Mouse (Mus musculus) CH12.LX (cell line): ENCODE measurements at regions not wholly inside any gene's neighbourhood (a gene's known extent, or its start where the extent isn't known, plus 50 kb on each side); places are given as distances from the start of the nearest gene placed in this dataset.

ENCODE experiments used
- DNase-seq: peaks from one replicate; pipeline ENCODE4 v3.0.0-alpha.2; 2013; ENCODE audit errors: extremely low read depth
- H3K27ac ChIP-seq: 2 replicates; pipeline ENCODE4 v1.5.1; 2012; ENCODE audit warnings: low read depth, mild to moderate bottlenecking, control low read depth, moderate library complexity; ENCODE audit not compliant: insufficient read depth
- H3K27me3 ChIP-seq: replicated peaks from 2 replicates; pipeline ENCODE3; 2012; ENCODE audit warnings: inconsistent platforms
- H3K36me3 ChIP-seq, 2 experiments: replicated peaks in 1 of 2; 2 replicates each; pipeline versions ENCODE3 to v1.6.1; 2012; ENCODE audit warnings: inconsistent platforms in 1 of 2, low read length in 1 of 2, mild to moderate bottlenecking in 1 of 2, mixed read lengths in 1 of 2, moderate library complexity in 1 of 2; ENCODE audit not compliant: control insufficient read depth in 1 of 2, insufficient read depth in 1 of 2
- H3K4me1 ChIP-seq, 2 experiments: 2 replicates each; pipeline ENCODE4 v1.6.1; 2012; ENCODE audit warnings: inconsistent platforms in 1 of 2, moderate library complexity in 1 of 2; ENCODE audit not compliant: insufficient read depth in 2 of 2, control insufficient read depth in 1 of 2
- H3K4me2 ChIP-seq: 2 replicates; pipeline ENCODE4 v1.6.1; 2012; ENCODE audit warnings: low read depth, mild to moderate bottlenecking, control low read depth; ENCODE audit not compliant: poor library complexity, insufficient read depth, severe bottlenecking
- H3K4me3 ChIP-seq, 3 experiments: fragments of 150-350 bp in 1 of 3; sonication (generic) in 1 of 3; replicated peaks in 1 of 3; 2 replicates each; pipeline versions ENCODE3 to v1.5.1; 2011 to 2012; ENCODE audit warnings: low read depth in 2 of 3, low read length in 2 of 3, mild to moderate bottlenecking in 2 of 3, moderate library complexity in 2 of 3, control low read depth in 1 of 3, improper control_type of control experiment in 1 of 3, inconsistent platforms in 1 of 3, mixed read lengths in 1 of 3; ENCODE audit not compliant: poor library complexity in 1 of 3
- H3K79me2 ChIP-seq: replicated peaks from 2 replicates; pipeline ENCODE4 v1.6.1; 2012; ENCODE audit warnings: mild to moderate bottlenecking, moderate library complexity; ENCODE audit not compliant: control insufficient read depth, poor library complexity, insufficient read depth, severe bottlenecking; ENCODE audit errors: extremely low read depth
- H3K9ac ChIP-seq: 2 replicates; pipeline ENCODE4 v1.6.1; 2012; ENCODE audit warnings: low read depth, mild to moderate bottlenecking, control low read depth, moderate library complexity; ENCODE audit not compliant: insufficient read depth
- H3K9me3 ChIP-seq: replicated peaks from 2 replicates; pipeline ENCODE3; 2012; ENCODE audit warnings: low read length, inconsistent platforms, mixed read lengths
- BHLHE40 ChIP-seq: IDR thresholded peaks from 2 replicates; pipeline ENCODE4 v1.6.1; 2011; ENCODE audit warnings: mild to moderate bottlenecking, low read depth, low read length, improper control_type of control experiment
- CHD1 ChIP-seq: IDR thresholded peaks from 2 replicates; pipeline ENCODE4 v1.6.1; 2012; ENCODE audit warnings: low read depth, low read length, improper control_type of control experiment, inconsistent platforms
- CHD2 ChIP-seq: IDR thresholded peaks from 2 replicates; pipeline ENCODE4 v1.6.1; 2011; ENCODE audit warnings: low read length, improper control_type of control experiment
- CTCF ChIP-seq, 2 experiments: IDR thresholded peaks in 1 of 2; conservative IDR thresholded peaks in 1 of 2; 2 replicates each; pipeline ENCODE4 v1.5.1; 2011 to 2012; ENCODE audit warnings: low read depth in 2 of 2, low read length in 2 of 2, improper control_type of control experiment in 1 of 2, inconsistent platforms in 1 of 2, mild to moderate bottlenecking in 1 of 2, moderate library complexity in 1 of 2
- E2F4 ChIP-seq: IDR thresholded peaks from 2 replicates; pipeline ENCODE4 v1.6.1; 2011; ENCODE audit warnings: low read depth, low read length, improper control_type of control experiment; ENCODE audit not compliant: insufficient replicate concordance
- ELF1 ChIP-seq: IDR thresholded peaks from 2 replicates; pipeline ENCODE4 v1.6.1; 2014; ENCODE audit warnings: low read depth, mild to moderate bottlenecking, inconsistent platforms, low read length, improper control_type of control experiment
- EP300 ChIP-seq: IDR thresholded peaks from 2 replicates; pipeline ENCODE4 v1.6.1; 2011; ENCODE audit warnings: low read length, improper control_type of control experiment
- ETS1 ChIP-seq: conservative IDR thresholded peaks from 2 replicates; pipeline ENCODE4 v1.6.1; 2012; ENCODE audit warnings: low read depth, mild to moderate bottlenecking, inconsistent platforms, low read length, improper control_type of control experiment, moderate library complexity
- GABPA ChIP-seq: IDR thresholded peaks from 2 replicates; pipeline ENCODE4 v1.6.1; 2012; ENCODE audit warnings: low read depth, low read length, improper control_type of control experiment, inconsistent platforms; ENCODE audit not compliant: insufficient replicate concordance
- HCFC1 ChIP-seq: IDR thresholded peaks from 2 replicates; pipeline ENCODE4 v1.6.1; 2012; ENCODE audit warnings: low read depth, mild to moderate bottlenecking, inconsistent platforms, low read length, improper control_type of control experiment
- IRF4 ChIP-seq: IDR thresholded peaks from 2 replicates; pipeline ENCODE4 v1.6.1; 2014; ENCODE audit warnings: low read depth, mild to moderate bottlenecking, inconsistent platforms, low read length, improper control_type of control experiment
- JUN ChIP-seq: IDR thresholded peaks from 2 replicates; pipeline ENCODE4 v1.6.1; 2011; ENCODE audit warnings: low read depth, mild to moderate bottlenecking, low read length, improper control_type of control experiment, moderate library complexity; ENCODE audit not compliant: insufficient read depth
- JUND ChIP-seq: conservative IDR thresholded peaks from 2 replicates; pipeline ENCODE4 v1.6.1; 2011; ENCODE audit warnings: low read depth, low read length, improper control_type of control experiment
- KAT2A ChIP-seq: IDR thresholded peaks from 2 replicates; pipeline ENCODE4 v1.6.1; 2012; ENCODE audit warnings: low read length, improper control_type of control experiment, inconsistent platforms; ENCODE audit not compliant: insufficient replicate concordance
- MAFK ChIP-seq: IDR thresholded peaks from 2 replicates; pipeline ENCODE4 v1.6.1; 2011; ENCODE audit warnings: low read length, improper control_type of control experiment; ENCODE audit not compliant: insufficient replicate concordance
- MAX ChIP-seq: IDR thresholded peaks from 2 replicates; pipeline ENCODE4 v1.6.1; 2011; ENCODE audit warnings: low read length, improper control_type of control experiment
- MAZ ChIP-seq: IDR thresholded peaks from 2 replicates; pipeline ENCODE4 v1.6.1; 2012; ENCODE audit warnings: low read depth, mild to moderate bottlenecking, inconsistent platforms, low read length, improper control_type of control experiment, moderate library complexity
- MEF2A ChIP-seq: IDR thresholded peaks from 2 replicates; pipeline ENCODE4 v1.6.1; 2014; ENCODE audit warnings: low read depth, mild to moderate bottlenecking, inconsistent platforms, low read length, improper control_type of control experiment, borderline replicate concordance
- MXI1 ChIP-seq: IDR thresholded peaks from 2 replicates; pipeline ENCODE4 v1.6.1; 2011; ENCODE audit warnings: mild to moderate bottlenecking, low read depth, low read length, improper control_type of control experiment
- MYC ChIP-seq: IDR thresholded peaks from 2 replicates; pipeline ENCODE4 v1.6.1; 2011; ENCODE audit warnings: low read depth, mild to moderate bottlenecking, improper control_type of control experiment, low read length
- NELFE ChIP-seq: IDR thresholded peaks from 2 replicates; pipeline ENCODE4 v1.6.1; 2011; ENCODE audit warnings: low read depth, low read length, improper control_type of control experiment
- NRF1 ChIP-seq: IDR thresholded peaks from 2 replicates; pipeline ENCODE4 v1.6.1; 2014; ENCODE audit warnings: low read depth, mild to moderate bottlenecking, inconsistent platforms, low read length, improper control_type of control experiment, moderate library complexity
- PAX5 ChIP-seq: IDR thresholded peaks from 2 replicates; pipeline ENCODE4 v1.6.1; 2012; ENCODE audit warnings: low read length, inconsistent platforms, mixed read lengths
- POLR2A ChIP-seq: IDR thresholded peaks from 2 replicates; pipeline ENCODE4 v1.6.1; 2011; ENCODE audit warnings: low read depth, mild to moderate bottlenecking, improper control_type of control experiment, low read length
- POLR2AphosphoS2 ChIP-seq: IDR thresholded peaks from 2 replicates; pipeline ENCODE4 v1.6.1; 2011; ENCODE audit warnings: low read depth, low read length, improper control_type of control experiment
- RAD21 ChIP-seq: IDR thresholded peaks from 2 replicates; pipeline ENCODE4 v1.6.1; 2011; ENCODE audit warnings: low read depth, mild to moderate bottlenecking, low read length, improper control_type of control experiment, moderate library complexity
- RCOR1 ChIP-seq: conservative IDR thresholded peaks from 2 replicates; pipeline ENCODE4 v1.6.1; 2012; ENCODE audit warnings: low read depth, mild to moderate bottlenecking, inconsistent platforms, low read length, improper control_type of control experiment
- SIN3A ChIP-seq: IDR thresholded peaks from 2 replicates; pipeline ENCODE4 v1.6.1; 2012; ENCODE audit warnings: low read length, improper control_type of control experiment, inconsistent platforms
- SMC3 ChIP-seq: IDR thresholded peaks from 2 replicates; pipeline ENCODE4 v1.6.1; 2011; ENCODE audit warnings: low read depth, low read length, improper control_type of control experiment
- TBP ChIP-seq: conservative IDR thresholded peaks from 2 replicates; pipeline ENCODE4 v1.6.1; 2011; ENCODE audit warnings: low read depth, low read length, improper control_type of control experiment
- TCF12 ChIP-seq: IDR thresholded peaks from 2 replicates; pipeline ENCODE4 v1.6.1; 2014; ENCODE audit warnings: low read depth, mild to moderate bottlenecking, inconsistent platforms, low read length, improper control_type of control experiment
- UBTF ChIP-seq: IDR thresholded peaks from 2 replicates; pipeline ENCODE4 v1.6.1; 2012; ENCODE audit warnings: low read depth, mild to moderate bottlenecking, inconsistent platforms, low read length, improper control_type of control experiment, moderate library complexity
- USF1 ChIP-seq: IDR thresholded peaks from 2 replicates; pipeline ENCODE4 v1.6.1; 2014; ENCODE audit warnings: low read depth, mild to moderate bottlenecking, inconsistent platforms, low read length, improper control_type of control experiment
- USF2 ChIP-seq: conservative IDR thresholded peaks from 2 replicates; pipeline ENCODE4 v1.6.1; 2011; ENCODE audit warnings: low read depth, low read length, improper control_type of control experiment
- ZC3H11A ChIP-seq: IDR thresholded peaks from 2 replicates; pipeline ENCODE4 v1.6.1; 2012; ENCODE audit warnings: low read depth, mild to moderate bottlenecking, inconsistent platforms, low read length, improper control_type of control experiment
- ZKSCAN1 ChIP-seq: IDR thresholded peaks from 2 replicates; pipeline ENCODE4 v1.6.1; 2012; ENCODE audit warnings: low read depth, inconsistent platforms, low read length, improper control_type of control experiment, borderline replicate concordance
- ZMIZ1 ChIP-seq: IDR thresholded peaks from 2 replicates; pipeline ENCODE4 v1.6.1; 2012; ENCODE audit warnings: low read depth, mild to moderate bottlenecking, inconsistent platforms, low read length, improper control_type of control experiment
- ZNF384 ChIP-seq: IDR thresholded peaks from 2 replicates; pipeline ENCODE4 v1.6.1; 2012; ENCODE audit warnings: low read depth, low read length, improper control_type of control experiment, inconsistent platforms
- dilution Hi-C: fragments of 300-500 bp; cut with MboI; formaldehyde crosslinking; loops from 2 replicates; pipeline ENCODE4 v1.14.3; 2020; ENCODE audit warnings: low sequenced_read_pairs; ENCODE audit not compliant: extremely low pct_unique_long_range_greater_than_20kb, extremely low pct_ligation_motif_present
- in situ Hi-C: fragments of 300-500 bp; cut with MboI; formaldehyde crosslinking; loops from 3 replicates; pipeline ENCODE4 v1.14.3; 2019; ENCODE audit warnings: low sequenced_read_pairs, low pct_ligation_motif_present, low pct_unique_long_range_greater_than_20kb, mixed read lengths

- no peaks in the 10 kb centered on the region for H3K9me3 ChIP-seq
- DNase-seq: peak; percentile 81
- peak overlapping the region; percentile 70 for H3K27ac ChIP-seq
- H3K4me1 ChIP-seq: peaks cover 0 to 12% of the 10 kb centered on the region in 2 experiments; a peak in 2 of 4 replicates
- dilution Hi-C loops: no loop called here
- H3K4me3 ChIP-seq: peak overlapping the region; percentile 63 to 89 (median 65)
- in situ Hi-C loops: no loop called here
- peak overlapping the region; percentile 95 for H3K9ac ChIP-seq
- TF ChIP-seq RAD21 (no peak), CHD2 (no peak), TBP (peak; percentile 100), SMC3 (no peak), ZC3H11A (no peak), IRF4 (0 out of 2 replicates have a peak, but pooled peaks have one; percentile 7), PAX5 (no peak), CTCF (conservative IDR thresholded peaks at IDR 0.05 in 1 of 2, IDR thresholded peaks at IDR 0.05 in 1 of 2; ENCODE audit: low read depth in 2 of 2, low read length in 2 of 2) (no peak), EP300 (no peak), HCFC1 (no peak; the same call in 1 of the 2 replicates), JUND (no peak), USF2 (0 out of 2 replicates have a peak, but pooled peaks have one; percentile 17), GABPA (no peak), NRF1 (peak; percentile 57), SIN3A (no peak), POLR2A (no peak), MAZ (no peak), USF1 (no peak), UBTF (no peak), MAX (no peak; the same call in 1 of the 2 replicates), ETS1 (no peak), BHLHE40 (no peak), E2F4 (peak; percentile 84; the same call in 1 of the 2 replicates), MAFK (peak; percentile 96), POLR2AphosphoS2 (no peak), ZNF384 (peak; percentile 91), CHD1 (no peak), ELF1 (peak; percentile 96), JUN (no peak), MEF2A (no peak), TCF12 (no peak), ZMIZ1 (no peak), NELFE (no peak), ZKSCAN1 (no peak), RCOR1 (no peak), MYC (no peak), KAT2A (peak; percentile 73; the same call in 1 of the 2 replicates), MXI1 (no peak; the same call in none of the 2 replicates)
- no peaks in the 10 kb centered on the region for H3K27me3 ChIP-seq
- H3K36me3 ChIP-seq: no peaks in the 10 kb centered on the region
- peak overlapping the region; percentile 71 for H3K4me2 ChIP-seq
- no peaks in the 10 kb centered on the region for H3K79me2 ChIP-seq
Observed at GRCm38 (mm10) chr2:18586925-18587724, 85.1 kb upstream of the Commd3 start.
